Mouse (Mus musculus) neutrophil, adult 5-6 weeks (primary cell): ENCODE data around the gene Pla2r1. TPM values are rescaled to one million over a fixed set of nuclear protein-coding genes. Genes with fewer than 3 reads are reported as not detected.

Experiments used
- ATAC-seq: fragments of 151-379, 151-347 bp; 2 replicates; pipeline ENCODE4 v1.8.0; 2017; ENCODE audit warnings: mild to moderate bottlenecking, moderate TSS enrichment; ENCODE audit not compliant: insufficient number of reproducible peaks, poor library complexity, low FRiP score, severe bottlenecking; ENCODE audit errors: extremely low read depth
- total RNA-seq: library from RNA; stranded (forward); fragments of 200-1000 nt; gene quantifications from 2 replicates; pipeline ENCODE4 v1.2.3, GENCODE M21; 2017

Gene Pla2r1
- total RNA-seq, 1 experiment from 2014 or later = not detected

- ATAC-seq = no peak
Measured at GRCm38 (mm10) chr2:60413006-60413650, 140.0 kb downstream of the Pla2r1 start.

DNA sequence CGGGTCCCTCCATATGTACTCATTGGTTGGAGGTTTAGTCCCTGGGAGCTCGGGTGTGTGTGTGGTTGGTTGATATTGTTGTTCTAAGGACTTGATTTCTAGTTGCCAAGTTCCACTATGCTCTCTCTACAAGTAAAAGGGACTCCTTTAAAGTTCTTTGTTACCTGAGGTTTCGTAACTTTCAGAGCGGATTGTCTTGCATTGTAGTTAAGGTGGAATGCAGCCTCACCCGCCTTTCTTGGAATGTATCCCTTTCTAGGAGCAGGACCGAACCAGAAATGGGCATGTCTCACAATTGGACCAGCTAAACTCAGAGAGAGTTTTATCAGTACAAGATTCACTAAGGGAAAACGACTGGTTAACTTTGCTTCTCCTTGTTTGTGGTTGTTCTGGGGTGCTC lies 141.9 kb downstream of the Pla2r1 start:
- no peak for ATAC-seq

- ATAC-seq = no peak
Measured at GRCm38 (mm10) chr2:60409989-60410763, 142.9 kb downstream of the Pla2r1 start.

- no peak for ATAC-seq
Measured at GRCm38 (mm10) chr2:60409194-60409593, 143.9 kb downstream of the Pla2r1 start.

- ATAC-seq = no peak
Measured at GRCm38 (mm10) chr2:60407387-60407786, 145.7 kb downstream of the Pla2r1 start.

DNA sequence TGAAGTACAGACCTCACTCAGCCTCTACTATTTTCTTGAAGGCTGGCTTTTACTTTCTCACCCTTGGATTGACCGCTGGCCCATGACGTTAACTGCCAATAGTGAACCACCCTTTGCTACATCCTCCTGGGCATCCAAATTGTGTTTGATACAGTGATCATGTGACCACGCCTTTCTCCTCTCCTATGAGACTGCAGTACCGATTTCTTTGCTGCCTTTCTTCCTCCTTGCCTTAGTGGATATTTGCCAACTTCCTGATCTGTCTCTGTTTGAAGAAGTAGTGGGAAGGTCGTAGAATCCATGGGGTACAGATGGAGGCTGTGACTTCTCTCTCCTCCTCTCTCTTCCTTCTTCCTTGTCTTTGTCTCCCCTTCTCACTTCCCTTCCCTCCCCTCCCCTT lies 147.7 kb downstream of the Pla2r1 start:
- no peak for ATAC-seq

GRCm38 (mm10) chr2:60404763-60405162 lies 148.3 kb downstream of the Pla2r1 start:
- no peak for ATAC-seq

GRCm38 (mm10) chr2:60401694-60402093 lies 151.4 kb downstream of the Pla2r1 start:
- no peak for ATAC-seq

DNA sequence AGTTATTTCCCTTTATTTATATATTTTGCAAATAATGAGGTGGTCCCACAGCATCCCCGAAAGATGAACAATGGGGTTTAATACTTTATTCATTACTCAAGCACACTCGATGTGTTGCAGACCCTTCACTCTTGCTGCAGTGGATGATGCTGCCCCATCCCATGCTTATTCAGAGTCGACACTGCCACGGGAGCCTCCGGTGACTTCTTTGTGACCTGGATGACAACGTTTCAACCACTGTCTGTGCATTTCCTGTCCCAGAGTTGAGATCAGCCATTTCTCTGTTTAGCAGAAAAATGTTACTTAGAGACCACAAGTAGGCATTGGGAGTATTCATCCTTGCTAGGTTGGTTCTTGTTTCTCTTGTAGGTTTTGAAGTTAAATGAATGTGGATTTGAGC lies 159.3 kb downstream of the Pla2r1 start:
- ATAC-seq = no peak

DNA sequence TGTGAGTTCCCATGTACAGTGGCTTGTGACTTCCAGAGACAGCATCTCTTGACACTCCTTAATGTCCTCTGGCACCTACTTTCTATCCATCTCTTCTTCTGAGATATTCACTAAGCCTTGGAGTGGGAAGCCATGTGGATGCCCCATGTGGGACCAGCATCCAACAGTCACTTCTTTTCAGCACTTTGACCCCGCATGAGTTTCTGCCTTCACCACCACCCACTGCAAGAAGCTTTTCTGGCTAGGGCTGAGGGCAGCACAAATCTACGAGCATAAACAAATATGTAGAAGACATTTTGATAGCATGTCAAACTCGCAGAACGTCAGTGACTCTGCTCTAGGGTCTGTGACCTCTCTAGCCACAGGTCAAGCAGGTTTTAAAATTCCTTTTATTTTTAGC lies 160.8 kb downstream of the Pla2r1 start:
- no peak for ATAC-seq

DNA sequence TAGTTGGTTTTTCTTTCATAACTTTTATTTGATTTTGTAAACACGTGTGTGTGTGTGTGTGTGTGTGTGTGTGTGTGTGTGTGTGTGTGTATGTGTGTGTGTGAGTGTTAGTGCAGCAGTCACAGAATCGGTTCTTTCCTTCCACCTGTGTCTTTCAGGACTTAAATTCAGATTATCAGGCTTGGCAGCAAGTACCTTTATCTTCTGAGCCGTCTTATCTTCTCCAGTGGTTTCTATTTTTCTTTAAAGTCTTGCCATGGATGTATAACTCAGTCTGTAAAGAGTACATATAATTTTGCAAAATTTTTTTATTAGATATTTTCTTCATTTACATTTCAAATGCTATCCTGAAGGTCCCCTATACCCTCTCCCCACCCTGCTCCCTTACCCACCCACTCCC lies 165.7 kb downstream of the Pla2r1 start:
- no peak for ATAC-seq

DNA sequence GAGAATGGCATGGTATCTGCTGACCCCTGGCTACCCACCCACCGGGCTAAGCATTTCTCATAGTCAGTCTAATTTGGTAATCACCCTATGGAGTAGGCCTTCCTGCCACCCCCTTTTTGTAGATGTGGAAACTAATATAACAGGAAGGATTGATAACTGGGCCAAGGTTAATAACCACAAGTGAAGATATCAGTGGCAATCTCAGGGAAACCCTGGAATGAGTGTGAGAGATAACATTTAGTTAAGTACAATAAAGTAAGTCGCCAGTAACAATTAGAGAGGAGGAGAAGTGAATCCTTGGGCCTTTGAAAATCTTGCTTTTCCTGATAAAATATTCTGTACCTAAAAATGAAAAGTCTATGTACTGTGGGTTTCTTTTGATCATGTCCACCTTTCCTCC lies 166.3 kb downstream of the Pla2r1 start:
- ATAC-seq = no peak

GRCm38 (mm10) chr2:60384763-60385085 lies 168.4 kb downstream of the Pla2r1 start:
- no peak for ATAC-seq

GRCm38 (mm10) chr2:60384083-60384762 lies 168.9 kb downstream of the Pla2r1 start:
- no peak for ATAC-seq

- ATAC-seq = peak; percentile 80
Measured at GRCm38 (mm10) chr2:60382858-60383669, 170.0 kb downstream of the Pla2r1 start, which contains the start of gene Ly75. Ly75 (minus strand) TSS chr2:60383303.

- ATAC-seq = peak; percentile 47; the same call in 1 of the 2 replicates
Measured at GRCm38 (mm10) chr2:60382346-60382745, 170.8 kb downstream of the Pla2r1 start.

DNA sequence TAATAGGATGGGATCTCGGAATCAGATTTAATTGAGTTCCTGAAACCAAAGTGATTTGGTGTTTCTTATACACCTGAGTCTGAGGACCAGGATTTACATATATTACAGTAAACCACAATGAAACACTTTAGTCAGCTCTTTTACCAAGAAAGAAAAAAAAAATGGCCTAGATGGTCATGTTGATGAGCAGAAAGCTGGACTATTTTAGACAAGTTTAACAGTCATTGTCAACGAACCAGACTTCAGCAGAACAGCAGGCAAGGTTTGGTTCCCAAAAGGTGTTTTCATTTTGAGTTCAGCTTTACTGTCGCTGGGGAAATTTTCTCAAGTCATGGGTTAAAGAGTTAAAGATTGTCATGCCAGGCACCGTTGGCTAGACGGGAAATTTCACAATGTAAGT lies 175.8 kb downstream of the Pla2r1 start:
- no peak for ATAC-seq

DNA sequence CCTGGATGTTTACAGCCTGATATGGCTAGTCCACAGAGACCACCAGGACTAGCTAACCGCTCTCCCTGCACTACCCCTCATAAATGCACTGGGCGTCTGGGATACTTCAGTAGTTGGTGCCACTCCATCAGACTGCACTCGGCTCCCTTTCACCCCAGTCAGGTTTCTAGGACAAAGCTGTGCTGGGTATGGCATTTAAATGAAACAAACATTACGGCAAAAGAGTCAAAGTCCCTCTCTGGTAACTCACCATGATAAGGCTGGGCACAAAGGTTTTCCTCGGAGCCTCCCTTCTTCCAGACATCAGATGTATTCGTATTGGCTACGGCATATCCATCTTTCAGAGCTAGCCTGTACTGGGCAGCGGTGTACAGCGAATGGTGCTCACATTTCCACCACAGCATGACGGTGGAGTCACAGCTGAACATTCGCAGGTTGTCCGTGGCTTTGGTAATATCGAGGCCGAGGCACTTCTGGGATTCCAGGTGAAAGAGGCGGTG lies 177.4 kb downstream of the Pla2r1 start:
- no peak for ATAC-seq

- peak; percentile 16; the same call in 1 of the 2 replicates for ATAC-seq
Measured at GRCm38 (mm10) chr2:60375126-60375525, 178.0 kb downstream of the Pla2r1 start.
